Mouse (Mus musculus): ENCODE data around the gene Polr2c.
"Not testable (repeated sequence)": the region's sequence is repeated elsewhere in the genome, so short reads cannot be mapped to it uniquely, and the experiment has no call there.

The Polr2c gene

GRCm38 (mm10) chr8:94838600-94838999, 18.6 kb upstream of the Polr2c start:
- DNase-seq (ENCODE audit: low spot score): peak; percentile 72

DNA sequence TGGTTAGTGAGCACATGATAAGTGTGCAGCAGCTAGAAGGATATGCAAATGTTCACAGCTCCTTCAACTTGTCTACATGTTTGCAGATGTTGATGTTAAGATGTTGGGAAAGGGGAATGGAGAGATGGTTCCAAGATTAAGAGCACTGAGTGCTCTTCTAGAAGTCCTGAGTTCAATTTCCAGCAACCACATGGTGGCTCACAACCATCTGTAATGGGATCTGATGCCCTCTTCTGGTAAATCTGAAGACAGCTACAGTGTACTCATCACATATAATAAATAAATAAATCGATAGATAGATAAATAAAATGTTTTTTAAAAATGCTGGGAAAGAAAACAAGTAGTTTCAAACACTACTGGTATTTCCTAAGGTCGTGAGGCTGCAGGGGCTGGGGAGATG, 16.1 kb upstream of the Polr2c start:
- no peak for DNase-seq (ENCODE audit: low spot score)

DNA sequence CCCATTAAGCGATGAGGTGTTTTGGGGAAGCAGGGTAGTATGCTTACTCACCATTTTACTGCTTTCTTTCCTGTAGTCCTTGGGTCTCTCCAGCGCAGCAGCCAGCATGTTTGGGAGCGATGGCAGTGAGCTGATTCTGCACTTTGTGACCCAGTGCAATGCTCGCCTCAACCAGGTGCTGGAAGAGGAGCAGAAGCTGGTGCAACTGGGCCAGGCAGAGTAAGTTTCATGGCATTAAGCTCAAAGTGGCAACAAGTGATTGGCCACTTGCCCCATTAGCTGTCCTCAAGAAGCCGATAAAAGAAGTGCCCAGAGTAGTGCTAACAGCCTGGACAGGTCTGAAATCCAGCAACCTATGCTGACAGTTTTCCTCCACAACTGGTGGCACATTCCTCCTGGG, 7.2 kb upstream of the Polr2c start:
- no peak for DNase-seq (ENCODE audit: low spot score)

GRCm38 (mm10) chr8:94854761-94855160, 2.5 kb upstream of the Polr2c start:
- DNase-seq (ENCODE audit: low spot score): not testable (repeated sequence)

DNA sequence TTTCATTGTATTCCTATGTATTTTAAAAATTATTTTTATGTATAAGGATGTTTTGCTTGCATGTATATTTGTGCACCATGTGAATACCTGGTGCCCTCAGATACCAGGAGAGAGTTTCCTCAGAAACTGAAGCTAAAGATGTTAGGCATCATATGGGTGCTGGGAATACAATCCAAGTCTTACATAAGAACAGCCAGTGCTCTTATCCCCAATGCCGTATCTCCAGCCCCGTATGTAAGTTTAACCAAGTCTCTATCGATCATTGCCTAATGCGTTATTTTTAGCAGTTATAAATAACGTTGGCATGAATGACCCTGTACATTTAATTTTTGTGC, 272 bp upstream of the Polr2c start:
- no peak for DNase-seq (ENCODE audit: low spot score)

- DNase-seq (ENCODE audit: low spot score): peak; percentile 67
Measured at GRCm38 (mm10) chr8:94861352-94861910, 4.2 kb downstream of the Polr2c start.

DNA sequence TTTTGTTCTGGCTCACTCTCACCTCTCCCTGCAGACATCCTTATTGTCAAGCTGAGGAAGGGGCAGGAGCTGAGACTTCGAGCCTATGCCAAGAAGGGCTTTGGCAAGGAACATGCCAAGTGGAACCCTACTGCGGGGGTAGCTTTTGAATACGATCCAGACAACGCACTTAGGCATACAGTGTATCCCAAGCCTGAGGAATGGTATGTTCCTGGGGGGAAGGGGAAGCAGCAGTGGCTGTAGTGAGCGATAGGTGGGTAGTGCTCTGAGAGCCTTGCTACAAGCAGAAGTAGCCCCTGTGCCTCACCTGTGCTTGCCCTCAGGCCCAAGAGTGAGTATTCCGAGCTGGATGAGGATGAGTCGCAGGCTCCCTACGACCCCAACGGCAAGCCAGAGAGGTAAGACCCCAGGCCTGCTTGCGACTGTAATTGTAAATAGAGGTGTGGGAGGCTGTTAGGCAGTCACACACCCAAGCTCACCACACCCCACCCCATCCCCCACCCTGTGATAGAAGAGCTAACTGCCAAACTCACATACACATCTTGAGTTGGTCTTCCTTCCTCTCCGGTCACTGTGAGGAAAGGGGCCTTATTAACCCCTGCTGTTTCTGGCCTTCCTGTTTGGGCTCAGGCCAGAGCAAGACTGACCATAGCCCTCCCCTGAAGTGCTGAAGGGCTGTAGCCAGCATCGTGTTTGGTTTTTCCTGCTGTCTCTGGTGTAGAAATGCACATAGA, 5.4 kb downstream of the Polr2c start:
- no peak for DNase-seq (ENCODE audit: low spot score)

GRCm38 (mm10) chr8:94863897-94864673, 6.8 kb downstream of the Polr2c start:
- DNase-seq (ENCODE audit: low spot score): no peak

DNA sequence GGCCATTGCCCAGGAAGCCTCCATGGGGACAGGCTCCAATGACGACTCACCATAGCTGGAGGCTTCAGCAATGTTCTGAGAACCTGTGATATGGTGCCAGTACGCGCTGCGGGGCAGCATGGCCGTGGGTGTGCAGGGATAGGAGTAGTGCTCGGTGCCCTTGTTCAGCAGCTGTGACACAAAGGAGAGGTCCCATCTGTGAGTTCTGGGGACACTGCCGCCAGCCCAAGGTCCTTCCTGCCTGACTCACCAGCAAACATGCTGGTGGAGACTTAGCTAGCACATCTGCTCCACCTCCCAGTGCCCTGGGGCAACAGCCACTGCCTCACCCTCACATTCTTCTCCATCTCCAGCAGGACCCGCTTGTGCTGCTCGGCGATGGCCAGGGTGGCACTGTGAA, 8.0 kb downstream of the Polr2c start:
- DNase-seq (ENCODE audit: low spot score): no peak

- DNase-seq (ENCODE audit: low spot score): no peak
Measured at GRCm38 (mm10) chr8:94866921-94867320, 9.7 kb downstream of the Polr2c start.

- no peak for DNase-seq (ENCODE audit: low spot score)
Measured at GRCm38 (mm10) chr8:94869146-94869545, 11.9 kb downstream of the Polr2c start.

- DNase-seq (ENCODE audit: low spot score): no peak
Measured at GRCm38 (mm10) chr8:94870003-94870402, 12.8 kb downstream of the Polr2c start.

DNA sequence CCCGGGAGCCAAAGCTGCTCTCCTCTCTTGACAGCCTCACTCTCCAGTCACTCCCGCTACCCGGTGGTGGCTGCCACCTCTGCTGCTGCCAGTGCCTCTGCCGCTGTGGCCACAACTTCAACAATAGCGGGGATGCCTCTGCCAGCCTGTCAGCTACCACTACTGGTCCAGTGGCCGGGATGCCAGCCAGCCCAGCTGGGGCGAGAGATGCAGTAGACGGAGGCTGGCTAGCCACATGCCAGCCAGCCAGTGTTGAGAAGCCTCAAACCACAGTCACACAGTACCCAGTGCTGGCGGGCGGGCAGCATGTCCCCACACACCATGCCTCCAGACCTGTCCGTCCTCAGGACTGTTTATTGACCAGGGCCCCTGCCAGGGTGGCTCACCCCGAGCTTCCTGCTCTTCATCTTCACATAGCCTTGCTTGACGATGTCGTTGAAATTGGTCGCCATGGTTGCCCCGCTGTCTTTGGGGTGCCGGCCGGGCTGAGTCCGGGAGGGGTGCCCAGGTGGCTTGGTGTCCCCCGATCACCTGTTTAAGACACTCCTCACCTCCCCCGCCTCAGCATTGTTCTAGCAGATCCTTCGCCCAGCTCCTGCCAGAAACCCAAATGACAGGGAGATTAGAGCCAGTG, 13.3 kb downstream of the Polr2c start:
- DNase-seq (ENCODE audit: low spot score): no peak

DNA sequence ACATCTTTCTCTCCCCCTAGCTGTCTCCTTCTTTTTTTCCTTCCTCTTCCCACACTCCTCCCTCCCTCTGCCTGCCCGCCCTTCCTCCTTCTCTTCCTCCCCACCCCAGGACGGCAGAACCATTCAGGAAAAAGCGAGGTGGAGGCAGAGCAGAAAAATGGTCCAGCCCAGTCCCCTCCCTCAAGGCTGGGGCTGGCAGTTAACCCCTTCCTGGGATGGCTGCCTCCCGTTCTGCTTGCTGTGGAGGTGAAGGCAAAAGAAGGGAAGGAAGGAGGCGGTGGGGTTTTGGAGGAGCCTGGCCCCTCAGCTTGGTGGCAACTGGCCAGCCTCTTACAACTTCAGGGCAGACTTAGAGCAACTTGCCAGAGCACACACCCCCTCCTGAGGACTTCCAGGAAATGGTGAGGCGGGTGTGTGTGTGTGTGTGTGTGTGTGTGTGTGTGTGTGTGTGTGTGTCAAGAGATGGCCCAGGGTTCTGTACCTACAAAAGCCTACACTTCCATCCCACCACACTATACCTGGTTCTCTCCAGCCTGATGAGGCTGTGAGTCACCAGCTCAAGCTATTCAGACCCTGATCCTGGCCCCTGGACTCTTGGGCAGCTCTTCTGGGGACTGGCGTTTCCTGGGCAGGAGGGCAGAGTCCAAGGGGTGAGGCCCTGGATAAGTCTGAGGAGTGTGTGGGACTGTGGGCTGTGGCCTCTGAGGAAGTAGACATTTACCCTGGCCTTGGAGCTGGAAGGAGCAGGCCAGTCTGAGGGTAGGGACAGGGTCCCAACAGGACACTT, 14.1 kb downstream of the Polr2c start:
- peak; percentile 73 for DNase-seq (ENCODE audit: low spot score)

- no peak for DNase-seq (ENCODE audit: low spot score)
Measured at GRCm38 (mm10) chr8:94872156-94872555, 14.9 kb downstream of the Polr2c start.

DNA sequence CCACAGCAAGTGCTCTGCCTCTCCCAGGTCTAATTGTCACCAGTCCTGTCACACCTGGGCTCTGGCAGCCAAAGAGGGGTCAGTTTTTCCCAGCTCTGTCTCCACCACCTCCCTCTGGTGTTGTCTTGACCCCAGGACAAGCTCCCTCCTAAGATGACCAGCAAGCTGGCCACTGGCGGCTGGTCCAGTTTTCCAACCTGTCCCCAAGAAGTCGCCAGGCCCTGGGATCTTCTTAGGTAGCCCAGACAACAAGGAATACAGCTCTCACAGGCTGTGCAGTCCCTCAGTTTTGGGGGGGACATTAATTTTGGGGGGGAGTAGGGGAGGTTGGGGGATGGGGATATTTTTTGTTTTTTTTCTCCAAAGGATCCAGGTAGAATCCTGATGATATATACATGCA, 15.3 kb downstream of the Polr2c start:
- no peak for DNase-seq (ENCODE audit: low spot score)

GRCm38 (mm10) chr8:94874358-94874757, 17.1 kb downstream of the Polr2c start:
- DNase-seq (ENCODE audit: low spot score): peak; percentile 76

- DNase-seq (ENCODE audit: low spot score): no peak
Measured at GRCm38 (mm10) chr8:94875096-94875870, 18.0 kb downstream of the Polr2c start.

DNA sequence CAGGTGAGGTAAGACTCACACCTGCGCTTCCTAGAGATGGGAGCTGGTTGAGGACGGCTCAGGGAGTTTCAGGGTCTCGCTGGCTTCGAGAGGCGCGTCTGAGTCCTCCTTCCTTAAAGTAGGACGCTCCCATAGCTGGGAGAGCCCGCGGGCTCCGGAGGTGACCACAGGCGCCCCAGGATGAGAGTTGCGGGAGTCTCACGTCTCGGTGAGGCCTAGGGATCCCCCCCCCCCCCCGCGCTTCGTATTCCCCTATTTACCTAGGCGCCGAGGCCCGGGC, 18.6 kb downstream of the Polr2c start:
- no peak for DNase-seq (ENCODE audit: low spot score)

GRCm38 (mm10) chr8:94876197-94876730, 19.0 kb downstream of the Polr2c start, which contains the start of gene Dok4:
Dok4 (minus strand) TSS chr8:94876330.
- DNase-seq (ENCODE audit: low spot score): peak; percentile 91

GRCm38 (mm10) chr8:94876820-94877219, 19.6 kb downstream of the Polr2c start:
- DNase-seq (ENCODE audit: low spot score): no peak

All from urinary bladder, postnatal 14 days (tissue).